Comparison of ENCODE assay signal across 17 mouse cellular contexts in the genomic region with DNA sequence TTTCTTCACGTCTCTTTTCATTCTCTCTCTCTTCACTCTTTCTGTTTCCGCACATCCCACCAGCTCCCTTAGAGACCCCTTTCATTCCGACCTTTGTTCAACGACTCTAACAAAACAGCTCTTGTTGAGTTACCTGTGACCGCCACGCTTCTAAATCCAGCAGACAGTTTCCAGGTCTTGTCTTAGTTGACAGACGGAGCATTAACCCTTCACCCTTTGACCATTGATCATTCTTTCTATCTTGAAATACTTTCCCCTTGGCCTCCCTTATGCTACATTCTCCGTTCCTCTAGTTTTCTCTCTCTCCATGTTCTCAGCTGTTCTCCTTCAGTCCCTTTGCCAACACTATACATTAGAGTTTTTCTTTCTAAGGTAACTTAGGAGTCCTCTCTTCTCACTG.
"Had no signal": no experiment of that assay in that cellular context is flagged by ENCODE, and none has a peak within 500 bp of the region (broad histone marks: within the 10 kb centered on the region; RNA-seq: fewer than 3 reads in every experiment).

No protein-coding gene starts in this region.

- ATAC-seq: intestine, embryonic 15.5 days; lung, postnatal 0 days had no signal

- H3K4me3 ChIP-seq: intestine, embryonic 15.5 days; layer of hippocampus, adult 2 months; liver, embryonic 15.5 days; midbrain, embryonic 10.5 days; myocyte; neural tube, embryonic 15.5 days had no signal

- H3K9me3 ChIP-seq: intestine, embryonic 15.5 days; liver, embryonic 15.5 days; midbrain, embryonic 10.5 days; neural tube, embryonic 15.5 days had no signal

- H3K4me2 ChIP-seq: intestine, embryonic 15.5 days; liver, embryonic 11.5 days; liver, embryonic 15.5 days; neural tube, embryonic 15.5 days had no signal

- DNase-seq: kidney, postnatal 10 days; left cerebral cortex, postnatal 4 days; lung, adult 2 months; lung, postnatal 36 days; midbrain, embryonic 14.5 days; right cerebral cortex, adult 18-20 months; right cerebral cortex, postnatal 25 days; thymus, adult 18-20 months; thymus, postnatal 14 days had no signal

- H3K36me3 ChIP-seq: intestine, embryonic 15.5 days; liver, embryonic 15.5 days; midbrain, embryonic 10.5 days; neural tube, embryonic 15.5 days had no signal

- H3K27me3 ChIP-seq: intestine, embryonic 15.5 days; liver, embryonic 15.5 days; neural tube, embryonic 15.5 days had no signal

- H3K27ac ChIP-seq: intestine, embryonic 15.5 days; layer of hippocampus, adult 2 months; liver, embryonic 15.5 days; midbrain, embryonic 10.5 days; neural tube, embryonic 15.5 days had no signal

- H3K4me1 ChIP-seq: liver, embryonic 15.5 days; midbrain, embryonic 10.5 days; neural tube, embryonic 15.5 days had no signal

- H3K9ac ChIP-seq: intestine, embryonic 15.5 days; liver, embryonic 15.5 days; neural tube, embryonic 15.5 days had no signal
